Mouse (Mus musculus) heart, embryonic 13.5 days (tissue): ENCODE results near the gene Anapc2. TPM values are rescaled to one million over a fixed set of nuclear protein-coding genes. Genes with fewer than 3 reads are reported as not detected.
"Not testable (repeated sequence)": the region's sequence is repeated elsewhere in the genome, so short reads cannot be mapped to it uniquely, and the experiment has no call there.

Experiments used
- ATAC-seq: fragments of 200-750 bp; cut with Nextera tagmentation; 2 replicates; pipeline ENCODE4 v1.8.0; 2017; ENCODE audit warnings: moderate TSS enrichment; ENCODE audit not compliant: insufficient number of reproducible peaks, low FRiP score, low TSS enrichment; ENCODE audit errors: extremely low read depth
- H3K27ac ChIP-seq: fragments of 300-500 bp; sonication (generic); replicated peaks from 2 replicates; pipeline ENCODE4 v1.5.1; 2015; ENCODE audit warnings: moderate library complexity, mild to moderate bottlenecking, inconsistent platforms
- H3K27me3 ChIP-seq: fragments of 300-500 bp; sonication (generic); replicated peaks from 2 replicates; pipeline ENCODE4 v1.6.1; 2015; ENCODE audit warnings: mild to moderate bottlenecking, inconsistent platforms
- H3K36me3 ChIP-seq: fragments of 300-500 bp; sonication (generic); 2 replicates; pipeline ENCODE4 v1.6.1; 2015; ENCODE audit warnings: mild to moderate bottlenecking, inconsistent platforms
- H3K4me1 ChIP-seq: fragments of 300-500 bp; sonication (generic); 2 replicates; pipeline ENCODE4 v1.6.1; 2015; ENCODE audit warnings: inconsistent platforms
- H3K4me2 ChIP-seq: fragments of 300-500 bp; sonication (generic); 2 replicates; pipeline ENCODE4 v1.6.1; 2015; ENCODE audit warnings: inconsistent platforms, mild to moderate bottlenecking, moderate library complexity
- H3K4me3 ChIP-seq: fragments of 300-500 bp; sonication (generic); 2 replicates; pipeline ENCODE4 v1.5.1; 2015; ENCODE audit warnings: moderate library complexity, mild to moderate bottlenecking, inconsistent platforms
- H3K9ac ChIP-seq: fragments of 300-500 bp; sonication (generic); 2 replicates; pipeline ENCODE4 v1.6.1; 2015; ENCODE audit warnings: inconsistent platforms, mild to moderate bottlenecking, moderate library complexity
- H3K9me3 ChIP-seq: fragments of 300-500 bp; sonication (generic); 2 replicates; pipeline ENCODE4 v1.6.1; 2016; ENCODE audit warnings: inconsistent platforms
- WGBS: fragments of 180-500 bp; shearing (Covaris S2); methylation state at CpG from one replicate; pipeline ENCODE4 v1.1.7; 2015; ENCODE audit warnings: mixed read lengths; 5-methylcytosine and 5-hydroxymethylcytosine counted together
- polyA plus RNA-seq: library from polyadenylated mRNA; unstranded; fragments of >200 nt; fragmentation: Nextera tagmentation; extraction: Ambion mirVana; gene quantifications from 2 replicates; pipeline ENCODE4 v1.2.1, GENCODE M21; 2015

The Anapc2 gene
- polyA plus RNA-seq, 1 experiment from 2014 or later, result 77.3 TPM

DNA sequence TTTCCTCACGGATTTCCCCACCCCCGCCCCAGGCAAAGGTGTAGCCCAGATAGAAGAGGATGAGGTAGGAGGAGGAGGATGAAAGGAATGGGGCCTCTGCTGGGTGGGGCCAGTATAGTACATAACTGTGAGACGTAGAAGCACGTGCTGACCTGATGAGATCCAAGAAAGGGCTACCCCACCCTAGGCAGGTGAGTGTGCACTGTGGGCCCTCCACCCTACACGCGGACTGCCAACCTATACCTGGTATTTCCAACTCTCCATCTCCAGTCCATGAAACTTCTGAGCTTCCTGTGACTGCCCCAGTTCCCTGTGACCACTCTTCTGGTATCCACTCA lies 30.9 kb upstream of the Anapc2 start:
- Histone ChIP-seq H3K4me1 (peaks cover 25% of the 10 kb centered on the region), H3K27me3 (peaks cover 55% of the 10 kb centered on the region), H3K9ac (peak overlapping the region; percentile 82)

DNA sequence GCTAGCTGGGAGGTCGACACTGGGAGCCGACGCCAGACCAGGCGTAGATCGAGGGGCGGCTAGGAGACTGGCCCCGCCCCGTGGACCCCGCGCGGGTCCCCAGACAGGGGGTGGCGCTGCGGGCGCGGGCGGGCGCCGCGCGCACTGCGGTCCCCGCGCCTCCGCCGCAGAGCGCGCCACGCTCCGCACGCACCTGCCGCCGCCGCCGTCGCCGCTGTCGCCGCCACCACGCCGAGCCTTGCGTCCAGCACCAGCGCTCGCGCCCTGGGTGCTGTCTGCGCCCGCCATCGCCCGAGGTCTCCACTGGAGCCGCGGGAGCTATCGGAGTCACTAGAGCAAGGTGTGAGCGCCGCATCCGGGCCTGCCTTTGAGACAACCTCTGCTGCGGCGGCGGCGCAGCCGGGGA lies 30.2 kb upstream of the Anapc2 start, which contains the start of the genes Rnf208 and Cysrt1:
Rnf208 (plus strand) TSS at position 155 of the 406 bp plus-strand sequence.
Cysrt1 (minus strand) TSS at position 352 of the 406 bp plus-strand sequence.
- WGBS, result 0% methylated on average over 58 of the region's 59 CpGs
- H3K27ac ChIP-seq, result no peak within 1 kb of the TSS

More for the DNA sequence above, 30.9 kb upstream of the Anapc2 start:
- no peak for ATAC-seq
- Histone ChIP-seq H3K9me3 (no peaks in the 10 kb centered on the region), H3K4me3 (peak overlapping the region; percentile 62), H3K36me3 (peaks cover 4% of the 10 kb centered on the region; the same call in 1 of the 2 replicates), H3K27ac (no peak overlapping the region), H3K4me2 (peak overlapping the region; percentile 98)
- WGBS, result 13% methylated on average over 6 of the region's 6 CpGs

DNA sequence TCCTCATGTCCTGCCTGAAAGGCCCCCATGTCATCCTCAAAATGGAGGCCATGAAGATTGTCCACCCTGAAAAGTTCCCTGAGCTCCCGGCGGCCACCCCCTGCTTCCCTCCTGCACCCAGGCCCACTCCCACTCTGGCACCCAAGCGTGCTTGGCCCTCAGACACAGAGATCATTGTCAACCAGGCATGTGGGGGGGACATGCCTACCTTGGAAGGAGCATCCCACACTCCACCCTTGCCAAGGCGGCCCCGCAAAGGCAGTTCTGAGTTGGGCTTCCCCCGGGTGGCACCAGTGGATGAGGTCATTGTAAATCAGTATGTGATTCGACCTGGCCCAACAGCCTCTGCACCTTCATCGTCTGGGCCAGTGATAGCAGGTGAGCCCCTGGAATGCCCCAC lies 28.9 kb upstream of the Anapc2 start:
- H3K9me3 ChIP-seq, result no peaks in the 10 kb centered on the region
- H3K4me1 ChIP-seq, result peaks cover 25% of the 10 kb centered on the region
- H3K36me3 ChIP-seq, result peaks cover 19% of the 10 kb centered on the region
- peaks cover 48% of the 10 kb centered on the region for H3K27me3 ChIP-seq
- WGBS, result 64% methylated on average over 8 of the region's 8 CpGs
- ATAC-seq, result no peak
- H3K4me2 ChIP-seq, result no peak overlapping the region
- H3K4me3 ChIP-seq, result no peak overlapping the region
- H3K9ac ChIP-seq, result no peak overlapping the region
- H3K27ac ChIP-seq, result no peak overlapping the region

More for the DNA sequence above, 30.2 kb upstream of the Anapc2 start, which contains the start of the genes Rnf208 and Cysrt1:
- Histone ChIP-seq H3K4me1 (peaks cover 25% of the 10 kb centered on the region), H3K27me3 (peaks cover 55% of the 10 kb centered on the region), H3K4me3 (peak within 1 kb of the TSS; percentile 62), H3K36me3 (peaks cover 7% of the 10 kb centered on the region), H3K9me3 (no peaks in the 10 kb centered on the region), H3K9ac (peak within 1 kb of the TSS; percentile 82), H3K4me2 (peak within 1 kb of the TSS; percentile 98)
- ATAC-seq, result no peak

DNA sequence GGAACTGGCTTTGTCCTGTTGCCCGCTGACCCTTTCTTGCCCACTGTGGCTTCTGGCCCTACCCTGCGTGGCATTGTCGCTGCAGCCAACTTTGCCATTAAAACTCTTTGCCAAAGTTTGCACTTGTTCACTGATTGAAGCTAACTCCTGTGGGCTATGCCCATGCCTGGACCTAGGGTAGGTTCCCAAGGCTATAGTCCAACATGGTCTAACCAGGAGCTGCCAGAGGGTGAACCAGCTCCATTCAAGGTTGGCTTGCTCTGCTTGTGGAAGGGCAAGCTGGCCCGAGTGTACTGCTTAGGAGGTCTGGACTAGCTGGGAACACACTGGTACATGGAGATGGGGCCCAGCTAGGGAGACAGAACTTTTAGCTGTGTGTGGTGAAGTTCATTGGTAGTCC lies 28.1 kb upstream of the Anapc2 start:
- no peak for ATAC-seq
- Histone ChIP-seq H3K4me3 (no peak overlapping the region), H3K4me2 (no peak overlapping the region), H3K27ac (no peak overlapping the region), H3K36me3 (peaks cover 27% of the 10 kb centered on the region), H3K27me3 (peaks cover 43% of the 10 kb centered on the region), H3K9me3 (no peaks in the 10 kb centered on the region), H3K9ac (no peak overlapping the region), H3K4me1 (peaks cover 25% of the 10 kb centered on the region)
- WGBS, result 79% methylated on average over 4 of the region's 4 CpGs

DNA sequence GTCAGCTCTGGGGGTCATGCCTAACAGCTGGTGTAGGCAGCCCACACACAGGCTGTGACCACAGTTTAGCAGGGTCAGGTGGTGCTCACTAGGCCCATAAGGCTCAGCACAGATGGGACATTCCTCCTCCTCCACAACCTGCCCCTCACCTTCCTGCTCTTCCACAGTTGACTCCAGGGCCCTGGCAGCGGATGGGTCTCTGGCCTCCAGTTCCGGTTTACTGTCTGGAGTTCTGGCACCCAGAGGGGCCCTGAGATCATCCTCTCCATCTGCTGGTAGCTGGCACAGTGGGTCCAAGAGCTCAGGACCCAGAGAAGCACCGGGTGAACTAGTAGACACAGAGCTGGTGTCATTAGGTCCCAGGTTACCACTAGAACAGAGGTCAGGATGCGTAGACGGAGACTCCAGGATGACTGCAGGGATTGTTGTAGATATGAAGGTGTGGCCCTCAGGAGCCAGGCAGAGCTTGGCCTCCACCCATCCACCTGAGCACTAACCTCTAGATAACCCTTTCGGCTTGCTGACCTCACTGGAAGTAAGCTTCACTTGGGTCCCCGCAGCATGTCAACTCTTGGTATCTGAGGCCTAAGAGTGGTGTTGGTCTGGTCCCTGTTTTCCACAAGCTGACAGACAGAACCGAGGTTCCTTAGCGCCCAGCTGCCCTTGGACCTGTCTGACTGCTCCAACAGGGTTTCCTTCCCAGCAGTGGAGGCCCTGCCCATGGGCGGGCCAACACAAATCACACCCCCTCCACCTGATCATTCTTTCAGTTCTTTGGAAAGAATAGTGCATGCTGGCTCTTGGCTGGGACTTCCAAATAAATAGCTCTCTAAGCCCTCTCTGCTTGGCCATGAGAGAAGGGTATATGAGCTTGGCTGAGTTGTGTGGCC lies 25.9 kb upstream of the Anapc2 start, which contains the start of gene AL732309.1:
AL732309.1 (minus strand) TSS at position 681 of the 890 bp plus-strand sequence.
- peaks cover 29% of the 10 kb centered on the region for H3K27me3 ChIP-seq
- WGBS, result 84% methylated on average over 10 of the region's 10 CpGs
- no peak for ATAC-seq
- H3K4me2 ChIP-seq, result no peak within 1 kb of the TSS
- H3K36me3 ChIP-seq, result peaks cover 49% of the 10 kb centered on the region
- no peak within 1 kb of the TSS for H3K9ac ChIP-seq
- no peak within 1 kb of the TSS for H3K4me3 ChIP-seq
- H3K4me1 ChIP-seq, result peaks cover 14% of the 10 kb centered on the region
- H3K9me3 ChIP-seq, result no peaks in the 10 kb centered on the region
- H3K27ac ChIP-seq, result no peak within 1 kb of the TSS

DNA sequence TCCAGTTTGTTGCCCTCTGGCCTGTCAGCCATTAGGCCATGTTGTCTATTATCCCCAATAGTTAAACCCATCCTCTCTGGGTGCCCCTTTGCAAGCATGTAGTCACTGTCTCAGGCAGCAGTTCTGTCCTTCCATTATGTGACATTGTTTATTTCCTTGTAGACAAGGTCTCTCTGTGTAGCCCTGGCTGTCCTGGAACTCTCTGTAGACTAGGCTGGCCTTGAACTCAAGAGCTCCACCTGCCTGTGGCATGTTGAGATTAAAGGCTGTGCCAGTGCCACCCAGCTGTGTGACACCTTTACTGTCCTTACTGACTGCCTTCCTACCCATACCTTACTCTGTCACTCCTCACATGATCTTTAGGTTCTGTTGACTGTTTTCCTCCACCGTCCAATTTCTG lies 19.9 kb upstream of the Anapc2 start:
- peaks cover 60% of the 10 kb centered on the region for H3K36me3 ChIP-seq

DNA sequence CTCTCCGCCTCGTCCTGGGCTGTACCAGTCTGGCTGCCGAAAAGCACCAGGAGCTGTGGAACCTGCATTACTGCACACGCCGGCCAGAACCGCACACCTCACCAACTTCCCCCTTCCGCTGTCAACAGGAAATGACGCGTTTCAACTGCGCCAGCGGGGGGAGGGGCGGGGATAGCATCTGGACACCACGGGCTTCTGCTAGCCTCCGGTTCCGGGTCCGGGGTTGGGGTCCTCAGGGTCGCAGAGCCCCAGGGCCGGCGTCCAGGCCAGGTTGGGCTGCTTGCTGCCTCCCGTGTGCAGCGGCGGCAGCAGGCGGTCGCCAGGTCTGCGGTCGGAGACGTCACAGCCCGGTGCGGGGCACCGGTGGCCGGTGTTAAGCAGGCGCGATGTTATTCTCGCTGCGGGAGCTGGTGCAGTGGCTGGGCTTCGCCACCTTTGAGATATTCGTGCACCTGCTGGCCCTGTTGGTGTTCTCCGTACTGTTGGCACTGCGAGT lies 16.9 kb upstream of the Anapc2 start, which contains the start of gene Tmem203:
Tmem203 (plus strand) TSS at position 156 of the 496 bp plus-strand sequence.
- H3K27me3 ChIP-seq, result no peaks in the 10 kb centered on the region
- H3K36me3 ChIP-seq, result peaks cover 31% of the 10 kb centered on the region
- ATAC-seq, result peak; percentile 82
- under 1% methylated on average over 39 of the region's 39 CpGs for WGBS
- H3K9ac ChIP-seq, result peak within 1 kb of the TSS; percentile 89
- no peaks in the 10 kb centered on the region for H3K9me3 ChIP-seq
- peak within 1 kb of the TSS; percentile 94 for H3K4me2 ChIP-seq
- peaks cover 21% of the 10 kb centered on the region for H3K4me1 ChIP-seq
- H3K27ac ChIP-seq, result peak within 1 kb of the TSS; percentile 64
- H3K4me3 ChIP-seq, result peak within 1 kb of the TSS; percentile 88

More for the DNA sequence above, 19.9 kb upstream of the Anapc2 start:
- Histone ChIP-seq H3K4me1 (peaks cover 21% of the 10 kb centered on the region), H3K4me3 (no peak overlapping the region), H3K9ac (no peak overlapping the region), H3K27me3 (no peaks in the 10 kb centered on the region), H3K4me2 (no peak overlapping the region), H3K27ac (no peak overlapping the region), H3K9me3 (no peaks in the 10 kb centered on the region)
- no peak for ATAC-seq
- WGBS, result 77% methylated on average over 1 of the region's 1 CpGs

DNA sequence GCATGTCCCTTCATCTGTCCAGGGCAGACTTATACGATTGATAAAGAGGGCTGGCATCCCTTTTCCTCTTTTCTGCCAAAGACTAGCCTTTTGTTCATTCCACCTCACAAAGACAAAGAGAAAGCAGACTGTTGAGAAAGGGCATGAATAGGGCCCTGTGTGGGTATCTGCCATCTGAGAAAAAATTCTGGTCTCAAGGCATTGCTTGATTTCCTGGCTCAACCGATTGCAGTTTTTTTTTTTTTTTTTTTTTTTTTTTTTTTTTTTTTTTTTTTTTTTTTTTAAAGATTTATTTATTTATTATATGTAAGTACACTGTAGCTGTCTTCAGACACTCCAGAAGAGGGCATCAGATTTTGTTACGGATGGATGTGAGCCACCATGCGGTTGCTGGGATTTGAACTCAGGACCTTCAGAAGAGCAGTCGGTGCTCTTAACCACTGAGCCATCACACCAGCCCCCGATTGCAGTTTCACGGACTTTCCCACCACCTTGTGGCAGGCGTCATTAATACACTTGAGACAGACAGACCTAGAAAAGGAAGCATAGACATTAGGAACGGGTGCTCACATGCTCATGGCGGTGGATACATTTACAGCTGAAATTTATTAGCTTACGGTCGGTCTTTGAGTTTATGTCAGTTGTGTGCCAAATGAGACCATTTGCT lies 15.7 kb upstream of the Anapc2 start:
- H3K27me3 ChIP-seq, ATAC-seq, H3K9me3 ChIP-seq: not testable (repeated sequence)
- Histone ChIP-seq H3K36me3 (peaks cover 18% of the 10 kb centered on the region), H3K9ac (peak overlapping the region; percentile 89), H3K27ac (peak overlapping the region; percentile 64), H3K4me3 (peak overlapping the region; percentile 88), H3K4me2 (peak overlapping the region; percentile 94), H3K4me1 (peaks cover 21% of the 10 kb centered on the region)
- WGBS, result 54% methylated on average over 12 of the region's 12 CpGs

DNA sequence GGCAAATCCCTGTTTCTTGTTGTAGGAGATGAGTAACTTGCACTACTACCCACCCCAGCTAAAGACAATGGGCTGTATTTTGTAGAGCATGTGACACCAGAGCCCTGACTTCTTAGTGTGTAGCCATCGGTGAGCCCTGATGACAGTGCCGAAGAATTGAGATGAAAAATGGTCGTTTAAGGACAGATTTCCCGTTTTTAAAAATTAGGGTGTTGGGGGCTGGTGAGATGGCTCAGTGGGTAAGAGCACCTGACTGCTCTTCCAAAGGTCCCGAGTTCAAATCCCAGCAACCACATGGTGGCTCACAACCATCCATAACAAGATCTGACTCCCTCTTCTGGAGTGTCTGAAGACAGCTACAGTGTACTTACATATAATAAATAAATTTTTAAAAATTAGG lies 15.0 kb upstream of the Anapc2 start:
- not testable (repeated sequence) for H3K27me3 ChIP-seq, H3K9ac ChIP-seq, H3K27ac ChIP-seq, H3K9me3 ChIP-seq, H3K4me3 ChIP-seq, ATAC-seq, H3K4me2 ChIP-seq
- peaks cover 11% of the 10 kb centered on the region for H3K36me3 ChIP-seq
- WGBS, result 74% methylated on average over 5 of the region's 5 CpGs
- H3K4me1 ChIP-seq, result peaks cover 25% of the 10 kb centered on the region

DNA sequence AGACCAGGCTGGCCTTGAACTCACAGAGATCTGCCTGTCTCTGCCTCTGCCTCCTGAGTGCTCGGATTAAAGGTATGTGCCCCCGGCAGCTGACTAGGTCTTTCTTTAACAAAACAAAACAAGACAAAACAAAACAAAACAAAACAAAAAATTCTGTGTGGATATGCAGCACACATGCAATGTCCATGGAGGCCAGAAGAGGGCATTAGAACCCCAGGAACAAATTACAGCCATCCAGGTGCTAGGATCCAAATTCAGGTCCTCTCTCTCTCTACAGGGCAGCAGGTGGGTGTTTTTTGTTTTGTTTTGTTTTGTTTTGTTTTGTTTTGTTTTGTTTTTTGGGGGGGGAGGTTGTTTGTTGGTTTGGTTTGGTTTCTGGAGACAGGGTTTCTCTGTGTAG lies 13.4 kb upstream of the Anapc2 start:
- Histone ChIP-seq H3K4me1 (peaks cover 34% of the 10 kb centered on the region), H3K27ac (no peak overlapping the region), H3K9ac (no peak overlapping the region), H3K4me3 (no peak overlapping the region), H3K9me3 (no peaks in the 10 kb centered on the region), H3K4me2 (no peak overlapping the region), H3K27me3 (peaks cover 7% of the 10 kb centered on the region), H3K36me3 (no peaks in the 10 kb centered on the region)
- ATAC-seq, result no peak
- 56% methylated on average over 2 of the region's 2 CpGs for WGBS

DNA sequence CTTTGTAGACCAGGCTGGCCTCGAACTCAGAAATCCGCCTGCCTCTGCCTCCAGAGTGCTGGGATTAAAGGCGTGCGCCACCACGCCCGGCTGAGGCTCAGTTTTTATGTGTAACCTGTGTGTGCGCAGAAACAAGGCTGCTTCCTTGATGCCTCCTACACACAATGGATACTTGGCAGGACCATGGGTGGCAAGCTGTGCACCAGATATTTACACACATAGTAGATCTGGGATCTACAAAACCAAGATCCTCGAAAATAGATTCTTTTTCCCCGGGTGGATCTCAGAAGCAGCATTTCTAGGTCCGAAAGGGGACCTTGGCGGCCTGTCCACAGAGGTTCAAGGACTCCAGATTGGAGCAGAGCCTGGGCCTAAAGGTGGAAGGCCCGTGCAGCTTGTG lies 10.4 kb upstream of the Anapc2 start:
- 0 out of 2 replicates have a peak, but pooled peaks have one; percentile 3 for ATAC-seq
- WGBS, result 41% methylated on average over 12 of the region's 12 CpGs
- Histone ChIP-seq H3K27me3 (peaks cover 19% of the 10 kb centered on the region), H3K9ac (peak overlapping the region; percentile 74), H3K9me3 (no peaks in the 10 kb centered on the region), H3K4me2 (peak overlapping the region; percentile 100), H3K36me3 (no peaks in the 10 kb centered on the region), H3K27ac (peak overlapping the region; percentile 9; the same call in 1 of the 2 replicates), H3K4me3 (peak overlapping the region; percentile 86), H3K4me1 (peaks cover 47% of the 10 kb centered on the region)
